Comparison of ENCODE assay signal across 8 mouse cellular contexts in genomic region chr7:45053117-45053930, GRCm38 (mm10). TPM values are rescaled to one million over a fixed set of nuclear protein-coding genes. Genes with fewer than 3 reads are reported as not detected.
DNase-seq lines count a peak whose midpoint lies in the region; ATAC-seq and TF ChIP-seq lines count a peak whose summit lies in the region.

No protein-coding gene starts in this region.

- peak overlapping the region; percentile 90 for H3K4me3 ChIP-seq in forebrain, embryonic 12.5 days (replicated peaks)
- H3K4me3 ChIP-seq in lung, adult 2 months (replicated peaks; ENCODE audit: extremely low read depth, low read depth, low read length) = peak overlapping the region; percentile 58
- peak overlapping the region; percentile 81 for H3K4me3 ChIP-seq in neural tube, embryonic 15.5 days (replicated peaks)
- peak overlapping the region; percentile 80 for H3K4me3 ChIP-seq in testis, adult 2 months (ENCODE audit: control insufficient read depth, low read depth, low read length)

- TF ChIP-seq POLR2A in lung, adult 2 months (IDR thresholded peaks at IDR 0.05; ENCODE audit: borderline replicate concordance, extremely low read depth, low read depth, low read length) = peak; percentile 45; the same call in 1 of the 2 replicates
- TF ChIP-seq POLR2A in testis, adult 2 months (IDR thresholded peaks at IDR 0.05; ENCODE audit: control insufficient read depth, low read depth, low read length) = no peak

- intact Hi-C loops in heart, postnatal 10 days (cut with DNase I) = loop anchor here (2.0 kb wide), 1 partner anchor 33 kb away; no protein-coding TSS in a partner anchor

- H3K4me1 ChIP-seq in forebrain, embryonic 12.5 days = peaks cover 30% of the 10 kb centered on the region
- H3K4me1 ChIP-seq in lung, adult 2 months (ENCODE audit: control insufficient read depth, insufficient read depth, low read length) = peaks cover 8% of the 10 kb centered on the region
- peaks cover 43% of the 10 kb centered on the region for H3K4me1 ChIP-seq in neural tube, embryonic 15.5 days
- peaks cover 25% of the 10 kb centered on the region for H3K4me1 ChIP-seq in testis, adult 2 months (ENCODE audit: control insufficient read depth, insufficient read depth, low read length)

- no peaks in the 10 kb centered on the region for H3K9me3 ChIP-seq in forebrain, embryonic 12.5 days
- no peaks in the 10 kb centered on the region for H3K9me3 ChIP-seq in neural tube, embryonic 15.5 days (replicated peaks)

- under 1% methylated on average over 40 of the region's 59 CpGs for WGBS in forebrain, embryonic 12.5 days
- WGBS in lung, adult 2 months = under 1% methylated on average over 45 of the region's 59 CpGs
- WGBS in neural tube, embryonic 15.5 days = 1% methylated on average over 42 of the region's 59 CpGs

- H3K27me3 ChIP-seq in forebrain, embryonic 12.5 days = no peaks in the 10 kb centered on the region
- no peaks in the 10 kb centered on the region for H3K27me3 ChIP-seq in neural tube, embryonic 15.5 days (replicated peaks)
- no peaks in the 10 kb centered on the region for H3K27me3 ChIP-seq in testis, adult 2 months (ENCODE audit: control insufficient read depth, insufficient read depth, low read length)

- peak overlapping the region; percentile 94 for H3K9ac ChIP-seq in forebrain, embryonic 12.5 days
- peak overlapping the region; percentile 66 for H3K9ac ChIP-seq in neural tube, embryonic 15.5 days (replicated peaks)

- H3K27ac ChIP-seq in forebrain, embryonic 12.5 days = peak overlapping the region; percentile 100
- H3K27ac ChIP-seq in neural tube, embryonic 15.5 days (replicated peaks) = peak overlapping the region; percentile 99
- peak overlapping the region; percentile 72 for H3K27ac ChIP-seq in testis, adult 2 months (ENCODE audit: control insufficient read depth, insufficient read depth, low read depth, low read length)

- TF ChIP-seq CTCF in lung, adult 2 months (IDR thresholded peaks at IDR 0.05; ENCODE audit: insufficient read depth, low read length) = no peak
- TF ChIP-seq CTCF in testis, adult 2 months (IDR thresholded peaks at IDR 0.05; ENCODE audit: control insufficient read depth, insufficient read depth, insufficient replicate concordance, low read depth, low read length) = no peak

- H3K36me3 ChIP-seq in forebrain, embryonic 12.5 days (replicated peaks) = peaks cover 23% of the 10 kb centered on the region
- peaks cover 20% of the 10 kb centered on the region for H3K36me3 ChIP-seq in neural tube, embryonic 15.5 days
- no peaks in the 10 kb centered on the region for H3K36me3 ChIP-seq in testis, adult 2 months (ENCODE audit: control insufficient read depth, insufficient read depth, low read length)

- DNase-seq in CD8-positive naive resting alpha-beta T cell, adult 2 months (ENCODE audit: low read depth in 2 of 2, low spot score in 2 of 2) = peak; percentile 48 to 60
- DNase-seq in brain, adult 2 months (ENCODE audit: low read depth, low spot score) = peak; percentile 94
- peak; percentile 76 to 84 for DNase-seq in heart, postnatal 10 days
- DNase-seq in kidney, postnatal 4 days = peak; percentile 75 to 84
- DNase-seq in lung, adult 2 months = peak; percentile 74

- peak; percentile 66 for ATAC-seq in forebrain, embryonic 12.5 days (ENCODE audit: low FRiP score)
- ATAC-seq in neural tube, embryonic 15.5 days (ENCODE audit: low FRiP score) = peak; percentile 67

- peak overlapping the region; percentile 85 for H3K4me2 ChIP-seq in forebrain, embryonic 12.5 days
- peak overlapping the region; percentile 97 for H3K4me2 ChIP-seq in neural tube, embryonic 15.5 days

RNA-seq across cellular contexts. Expression of gene Prr12, which starts 0.6 kb away (rescaled TPM):
- polyA plus RNA-seq in forebrain, embryonic 12.5 days (2016; fragmentation: Nextera tagmentation; extraction: Ambion mirVana) = 13.1 and 13.6 TPM in 2 replicates
- total RNA-seq in heart, postnatal 10 days (2021) = 10 to 100 TPM; 28.8 to 35.7 TPM
- polyA plus RNA-seq in lung, adult 2 months (2012; rRNA removed) = 11.1 and 15.9 TPM in 2 replicates
- 11.4 and 12.3 TPM in 2 replicates for polyA plus RNA-seq in neural tube, embryonic 15.5 days (2015; fragmentation: Nextera tagmentation; extraction: Ambion mirVana)
- 3.4 and 3.5 TPM in 2 replicates for polyA plus RNA-seq in testis, adult 2 months (2012; rRNA removed)

RNA-seq across cellular contexts. Expression of gene Nosip, which starts 8.9 kb away (rescaled TPM):
- polyA plus RNA-seq in forebrain, embryonic 12.5 days (2016; fragmentation: Nextera tagmentation; extraction: Ambion mirVana) = 53.7 and 54.4 TPM in 2 replicates
- 10 to 100 TPM; 33.9 to 35.9 TPM for total RNA-seq in heart, postnatal 10 days (2021)
- 86.5 and 102 TPM in 2 replicates for polyA plus RNA-seq in lung, adult 2 months (2012; rRNA removed)
- 65.8 and 66.5 TPM in 2 replicates for polyA plus RNA-seq in neural tube, embryonic 15.5 days (2015; fragmentation: Nextera tagmentation; extraction: Ambion mirVana)
- 115 and 123 TPM in 2 replicates for polyA plus RNA-seq in testis, adult 2 months (2012; rRNA removed)

RNA-seq across cellular contexts. Expression of gene Prrg2, which starts 9.2 kb away (rescaled TPM):
- polyA plus RNA-seq in forebrain, embryonic 12.5 days (2016; fragmentation: Nextera tagmentation; extraction: Ambion mirVana) = 17.1 and 18.2 TPM in 2 replicates
- 10 to 100 TPM; 10.9 to 11.3 TPM for total RNA-seq in heart, postnatal 10 days (2021)
- 82.5 and 90.6 TPM in 2 replicates for polyA plus RNA-seq in lung, adult 2 months (2012; rRNA removed)
- polyA plus RNA-seq in neural tube, embryonic 15.5 days (2015; fragmentation: Nextera tagmentation; extraction: Ambion mirVana) = 16.5 and 18.1 TPM in 2 replicates
- polyA plus RNA-seq in testis, adult 2 months (2012; rRNA removed) = 27.3 and 27.9 TPM in 2 replicates

RNA-seq across cellular contexts. Expression of gene Rras, which starts 35.6 kb away (rescaled TPM):
- 11.4 and 13.8 TPM in 2 replicates for polyA plus RNA-seq in forebrain, embryonic 12.5 days (2016; fragmentation: Nextera tagmentation; extraction: Ambion mirVana)
- 10 to 100 TPM; 71.6 to 75.7 TPM for total RNA-seq in heart, postnatal 10 days (2021)
- 233 and 237 TPM in 2 replicates for polyA plus RNA-seq in lung, adult 2 months (2012; rRNA removed)
- polyA plus RNA-seq in neural tube, embryonic 15.5 days (2015; fragmentation: Nextera tagmentation; extraction: Ambion mirVana) = 14.2 and 24.2 TPM in 2 replicates
- polyA plus RNA-seq in testis, adult 2 months (2012; rRNA removed) = 43.4 and 44.2 TPM in 2 replicates

RNA-seq across cellular contexts. Expression of gene Scaf1, which starts 37.2 kb away (rescaled TPM):
- 47.4 and 52.0 TPM in 2 replicates for polyA plus RNA-seq in forebrain, embryonic 12.5 days (2016; fragmentation: Nextera tagmentation; extraction: Ambion mirVana)
- 10 to 100 TPM; 68.5 to 70.1 TPM for total RNA-seq in heart, postnatal 10 days (2021)
- 76.2 and 76.8 TPM in 2 replicates for polyA plus RNA-seq in lung, adult 2 months (2012; rRNA removed)
- polyA plus RNA-seq in neural tube, embryonic 15.5 days (2015; fragmentation: Nextera tagmentation; extraction: Ambion mirVana) = 43.3 and 46.1 TPM in 2 replicates
- 25.1 and 27.4 TPM in 2 replicates for polyA plus RNA-seq in testis, adult 2 months (2012; rRNA removed)

Comparison
In these comparisons a context has a peak if more than half of its experiments do, and no peak if none do; other contexts are left out.
1. Peak in every context shown above with its lines: DNase-seq, ATAC-seq, H3K4me3 ChIP-seq and H3K27ac ChIP-seq.